Mouse (Mus musculus) midbrain, embryonic 14.5 days (tissue): ENCODE measurements around the gene Scmh1. TPM values are rescaled to one million over a fixed set of nuclear protein-coding genes. Genes with fewer than 3 reads are reported as not detected.

Experiments
- ATAC-seq: fragments of 200-750 bp; cut with Nextera tagmentation; 2 replicates; pipeline ENCODE4 v1.8.0; 2017; ENCODE audit warnings: moderate number of reproducible peaks, moderate library complexity; ENCODE audit not compliant: low FRiP score, low TSS enrichment
- DNase-seq: peaks from one replicate; pipeline ENCODE4 v3.0.0-alpha.2; 2015
- H3K27ac ChIP-seq: fragments of 300-500 bp; sonication (generic); replicated peaks from 2 replicates; pipeline ENCODE4 v1.5.1; 2014; ENCODE audit warnings: mild to moderate bottlenecking, low read depth, low read length, moderate library complexity
- H3K27me3 ChIP-seq: fragments of 300-500 bp; sonication (generic); 2 replicates; pipeline ENCODE4 v1.6.1; 2014; ENCODE audit warnings: low read length, control low read depth, mixed read lengths; ENCODE audit not compliant: control insufficient read depth, insufficient read depth
- H3K36me3 ChIP-seq: fragments of 300-500 bp; sonication (generic); 2 replicates; pipeline ENCODE4 v1.6.1; 2014; ENCODE audit warnings: low read length, control low read depth; ENCODE audit not compliant: control insufficient read depth, insufficient read depth
- H3K4me1 ChIP-seq: fragments of 300-500 bp; sonication (generic); 2 replicates; pipeline ENCODE4 v1.6.1; 2014; ENCODE audit warnings: mild to moderate bottlenecking, antibody characterized with exemption, low read length, control low read depth; ENCODE audit not compliant: control insufficient read depth, insufficient read depth
- H3K4me2 ChIP-seq: fragments of 300-500 bp; sonication (generic); 2 replicates; pipeline ENCODE4 v1.6.1; 2014; ENCODE audit warnings: mild to moderate bottlenecking, low read length, moderate library complexity
- H3K4me3 ChIP-seq: fragments of 300-500 bp; sonication (generic); replicated peaks from 2 replicates; pipeline ENCODE4 v1.5.1; 2014; ENCODE audit warnings: low read depth, low read length
- H3K9ac ChIP-seq: fragments of 300-500 bp; sonication (generic); replicated peaks from 2 replicates; pipeline ENCODE4 v1.6.1; 2014; ENCODE audit warnings: mild to moderate bottlenecking, low read length, moderate library complexity
- H3K9me3 ChIP-seq: fragments of 300-500 bp; sonication (generic); 2 replicates; pipeline ENCODE4 v1.6.1; 2016; ENCODE audit warnings: low read length, control low read depth, mixed read lengths; ENCODE audit not compliant: control insufficient read depth
- WGBS: fragments of 180-500 bp; shearing (Covaris S2); extraction: QIAGEN DNeasy Blood & Tissue Kit; methylation state at CpG from one replicate; pipeline ENCODE4 v1.1.7; 2014; 5-methylcytosine and 5-hydroxymethylcytosine counted together
- polyA plus RNA-seq: library from polyadenylated mRNA; unstranded; fragments of >200 nt; fragmentation: Nextera tagmentation; extraction: Ambion mirVana; gene quantifications from 2 replicates; pipeline ENCODE4 v1.2.1, GENCODE M21; 2014

Gene Scmh1
- polyA plus RNA-seq, result 83.4 and 84.7 TPM in 2 replicates

GRCm38 (mm10) chr4:120405144-120405805 is at the start of gene Scmh1:
Scmh1 (plus strand) TSS chr4:120405281.
- ATAC-seq, result peak; percentile 87
- peak; percentile 96 for DNase-seq
- Histone ChIP-seq H3K9me3 (no peaks in the 10 kb centered on the region), H3K4me1 (peaks cover 18% of the 10 kb centered on the region), H3K27ac (peak within 1 kb of the TSS; percentile 91), H3K27me3 (no peaks in the 10 kb centered on the region), H3K4me2 (peak within 1 kb of the TSS; percentile 63), H3K9ac (peak within 1 kb of the TSS; percentile 98), H3K36me3 (no peaks in the 10 kb centered on the region), H3K4me3 (peak within 1 kb of the TSS; percentile 91)
- WGBS, result 0% methylated on average over 69 of the region's 102 CpGs

- H3K9me3 ChIP-seq, result no peaks in the 10 kb centered on the region
- H3K27me3 ChIP-seq, result no peaks in the 10 kb centered on the region
- H3K27ac ChIP-seq, result peak overlapping the region; percentile 56
- WGBS, result 2% methylated on average over 8 of the region's 8 CpGs
- H3K4me1 ChIP-seq, result peaks cover 19% of the 10 kb centered on the region
- no peaks in the 10 kb centered on the region for H3K36me3 ChIP-seq
- no peak overlapping the region for H3K4me2 ChIP-seq
- peak; percentile 72; the same call in 1 of the 2 replicates for ATAC-seq
- peak; percentile 69 for DNase-seq
- no peak overlapping the region for H3K4me3 ChIP-seq
- peak overlapping the region; percentile 6; the same call in 1 of the 2 replicates for H3K9ac ChIP-seq
These were observed 45.0 kb upstream of the Scmh1 start for GRCm38 (mm10) chr4:120360011-120360521.

DNA sequence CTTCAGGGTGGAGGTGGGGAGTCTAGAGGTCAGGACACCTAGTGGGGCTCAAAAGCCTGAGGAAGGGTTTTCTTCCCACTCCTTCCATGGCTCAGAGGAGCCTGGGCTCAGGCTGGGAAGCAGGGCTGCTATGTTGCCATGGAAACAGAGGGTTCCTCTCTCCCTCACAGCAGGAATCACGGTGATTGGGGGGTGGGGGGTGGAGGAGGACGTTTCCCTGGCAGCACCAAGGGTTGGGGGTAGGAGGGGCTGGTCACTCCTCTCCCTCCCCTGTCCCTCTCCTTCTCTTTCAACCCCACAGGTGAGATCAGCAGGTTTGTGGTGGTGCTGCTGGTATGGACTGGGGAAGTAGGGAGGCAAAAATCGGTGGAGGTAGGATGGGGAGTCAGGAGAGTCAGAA is 40.4 kb upstream of the Scmh1 start:
- H3K9me3 ChIP-seq, result no peaks in the 10 kb centered on the region
- H3K4me3 ChIP-seq, result no peak overlapping the region
- H3K27me3 ChIP-seq, result no peaks in the 10 kb centered on the region
- DNase-seq, result peak; percentile 89
- H3K4me1 ChIP-seq, result peaks cover 36% of the 10 kb centered on the region
- no peak overlapping the region; the same call in 1 of the 2 replicates for H3K9ac ChIP-seq
- H3K36me3 ChIP-seq, result no peaks in the 10 kb centered on the region
- WGBS, result 0% methylated on average over 3 of the region's 3 CpGs
- H3K27ac ChIP-seq, result peak overlapping the region; percentile 37
- peak; percentile 49 for ATAC-seq
- H3K4me2 ChIP-seq, result peak overlapping the region; percentile 32

DNA sequence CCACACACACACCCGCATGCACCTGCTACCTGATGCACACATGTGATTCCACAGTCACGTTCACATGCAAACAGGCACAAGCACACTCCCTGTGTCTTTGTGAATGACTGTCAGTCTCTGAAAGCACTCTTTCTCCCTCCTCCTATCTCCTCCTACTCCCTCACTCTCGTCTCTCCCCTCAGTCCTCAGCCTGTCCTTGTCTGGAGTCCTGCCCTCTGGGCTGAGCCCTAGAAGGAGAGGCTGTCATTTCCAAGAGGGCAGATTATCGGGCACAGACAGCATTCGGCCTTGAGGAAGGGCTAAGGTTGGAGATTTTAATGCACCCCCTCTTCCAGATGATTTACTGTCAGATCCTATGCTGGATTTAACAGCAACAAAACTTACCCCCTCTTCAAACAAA is 39.6 kb upstream of the Scmh1 start:
- H3K27ac ChIP-seq, result peak overlapping the region; percentile 37
- H3K4me1 ChIP-seq, result peaks cover 38% of the 10 kb centered on the region
- 22% methylated on average over 5 of the region's 5 CpGs for WGBS
- ATAC-seq (no peak), DNase-seq (no peak)
- H3K4me2 ChIP-seq, result no peak overlapping the region
- no peaks in the 10 kb centered on the region for H3K36me3 ChIP-seq
- H3K27me3 ChIP-seq, result no peaks in the 10 kb centered on the region
- no peaks in the 10 kb centered on the region for H3K9me3 ChIP-seq
- H3K4me3 ChIP-seq, result no peak overlapping the region
- no peak overlapping the region; the same call in 1 of the 2 replicates for H3K9ac ChIP-seq

DNA sequence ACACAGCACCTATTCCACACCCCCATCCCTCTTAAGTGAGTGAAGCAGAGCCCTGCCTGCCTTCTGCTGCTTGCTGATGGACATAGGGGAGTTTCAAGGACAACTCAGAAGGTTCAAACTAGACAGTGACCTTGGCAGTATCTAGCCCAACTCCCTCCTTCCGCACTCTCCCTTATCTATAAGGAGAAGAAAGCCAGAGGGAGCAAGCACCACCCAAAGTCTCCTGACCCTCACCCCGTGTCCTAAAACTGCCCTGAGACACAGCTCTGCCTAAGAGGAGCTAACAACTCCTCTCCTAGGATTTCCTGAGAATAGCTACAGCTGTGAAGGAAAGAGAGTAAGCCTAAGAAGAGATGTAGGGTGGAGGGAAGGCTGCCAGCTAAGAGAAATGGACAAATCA is 37.0 kb upstream of the Scmh1 start:
- Histone ChIP-seq H3K36me3 (no peaks in the 10 kb centered on the region), H3K27me3 (no peaks in the 10 kb centered on the region), H3K9me3 (no peaks in the 10 kb centered on the region), H3K4me1 (peaks cover 47% of the 10 kb centered on the region), H3K4me2 (no peak overlapping the region), H3K9ac (no peak overlapping the region), H3K4me3 (no peak overlapping the region), H3K27ac (no peak overlapping the region)
- WGBS, result 86% methylated on average over 2 of the region's 2 CpGs
- ATAC-seq (no peak), DNase-seq (no peak)

- 11% methylated on average over 4 of the region's 4 CpGs for WGBS
- Histone ChIP-seq H3K9ac (no peak overlapping the region), H3K36me3 (no peaks in the 10 kb centered on the region), H3K4me2 (no peak overlapping the region), H3K4me3 (no peak overlapping the region), H3K27ac (no peak overlapping the region), H3K4me1 (peaks cover 52% of the 10 kb centered on the region), H3K9me3 (no peaks in the 10 kb centered on the region), H3K27me3 (no peaks in the 10 kb centered on the region)
- ATAC-seq (no peak), DNase-seq (peak; percentile 88)
These were observed 36.4 kb upstream of the Scmh1 start for GRCm38 (mm10) chr4:120368663-120369062.

DNA sequence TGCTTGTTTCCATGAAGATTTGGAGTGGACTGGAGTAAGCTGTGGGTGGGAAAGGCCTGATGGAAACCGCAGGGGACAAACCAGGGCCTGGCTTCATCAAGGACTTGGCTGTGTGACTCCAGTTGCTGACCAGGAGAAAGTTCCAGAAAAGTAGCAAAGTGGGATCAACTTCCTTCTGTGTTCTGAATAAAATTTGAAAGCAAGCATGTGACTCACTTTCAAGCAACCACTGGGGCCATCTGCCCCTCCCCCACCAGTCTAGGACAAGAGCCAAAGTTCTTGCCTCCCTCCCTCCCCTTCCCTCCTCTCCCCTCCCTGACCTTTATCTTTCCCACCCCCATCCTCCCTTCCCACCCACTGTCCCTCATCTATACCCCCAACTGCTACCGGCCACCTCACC is 35.9 kb upstream of the Scmh1 start:
- Histone ChIP-seq H3K4me2 (no peak overlapping the region), H3K27me3 (no peaks in the 10 kb centered on the region), H3K9me3 (no peaks in the 10 kb centered on the region), H3K9ac (no peak overlapping the region), H3K27ac (peak overlapping the region; percentile 56; the same call in 1 of the 2 replicates), H3K36me3 (no peaks in the 10 kb centered on the region), H3K4me1 (peaks cover 50% of the 10 kb centered on the region), H3K4me3 (no peak overlapping the region)
- no peak for ATAC-seq
- WGBS, result 33% methylated on average over 2 of the region's 2 CpGs
- peak; percentile 43 for DNase-seq

- Histone ChIP-seq H3K9ac (0 out of 2 replicates have a peak overlapping the region, but pooled peaks have one; percentile 0), H3K27me3 (no peaks in the 10 kb centered on the region), H3K4me3 (no peak overlapping the region), H3K9me3 (no peaks in the 10 kb centered on the region), H3K4me1 (peaks cover 46% of the 10 kb centered on the region), H3K36me3 (no peaks in the 10 kb centered on the region), H3K4me2 (peak overlapping the region; percentile 20), H3K27ac (peak overlapping the region; percentile 56)
- WGBS, result 3% methylated on average over 10 of the region's 10 CpGs
- ATAC-seq, result peak; percentile 59
- peak; percentile 70 for DNase-seq
These were observed 35.2 kb upstream of the Scmh1 start for GRCm38 (mm10) chr4:120369861-120370366.

DNA sequence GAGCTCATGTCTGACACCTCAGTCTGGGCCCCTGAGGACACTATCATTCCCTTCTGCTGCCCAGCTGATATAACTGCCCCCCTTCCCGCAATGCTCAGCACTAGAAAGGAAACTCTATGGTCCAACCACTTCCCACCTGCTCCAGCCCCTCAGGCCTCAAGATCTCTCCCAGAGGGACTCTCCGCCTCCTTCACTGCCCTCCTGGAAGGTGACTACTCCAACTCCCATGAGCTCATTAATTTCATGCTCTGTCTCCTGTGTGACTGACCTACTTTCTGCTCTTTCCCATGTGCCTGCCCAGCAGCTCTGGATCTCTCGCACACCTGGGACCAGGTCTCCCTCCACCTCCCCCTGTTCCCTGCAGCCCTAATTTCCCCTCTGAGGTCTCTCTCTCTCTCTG is 32.2 kb upstream of the Scmh1 start:
- ATAC-seq (no peak), DNase-seq (no peak)
- no peak overlapping the region for H3K27ac ChIP-seq
- H3K9me3 ChIP-seq, result no peaks in the 10 kb centered on the region
- H3K27me3 ChIP-seq, result no peaks in the 10 kb centered on the region
- H3K9ac ChIP-seq, result no peak overlapping the region
- 82% methylated on average over 3 of the region's 3 CpGs for WGBS
- H3K36me3 ChIP-seq, result no peaks in the 10 kb centered on the region
- no peak overlapping the region for H3K4me3 ChIP-seq
- H3K4me1 ChIP-seq, result peaks cover 36% of the 10 kb centered on the region
- no peak overlapping the region for H3K4me2 ChIP-seq
